Mouse (Mus musculus) c-Kit-positive CD71-positive TER-119-positive erythroid progenitor cells, embryonic 14.5 days (primary cell): ENCODE measurements at regions not wholly inside any gene's neighbourhood (a gene's known extent, or its start where the extent isn't known, plus 50 kb on each side); places are given as distances from the start of the nearest gene placed in this dataset.

Experiments used
- DNase-seq: peaks from one replicate; pipeline ENCODE4 v3.0.0-alpha.2; 2013; ENCODE audit warnings: low spot score

- DNase-seq, result no peak
These were observed 56.2 kb downstream of the Gm26897 start for GRCm38 (mm10) chr5:111789904-111790303.

GRCm38 (mm10) chr5:111790527-111790926 is 56.8 kb downstream of the Gm26897 start:
- no peak for DNase-seq

GRCm38 (mm10) chr5:111791089-111791561 is 57.4 kb downstream of the Gm26897 start:
- DNase-seq, result no peak

GRCm38 (mm10) chr5:111792746-111793145 is 59.0 kb downstream of the Gm26897 start:
- DNase-seq, result no peak

- DNase-seq, result no peak
These were observed 59.5 kb downstream of the Gm26897 start for GRCm38 (mm10) chr5:111793178-111793577.

- no peak for DNase-seq
These were observed 63.2 kb downstream of the Gm26897 start for GRCm38 (mm10) chr5:111796889-111797288.

- no peak for DNase-seq
These were observed 66.1 kb downstream of the Gm26897 start for GRCm38 (mm10) chr5:111799700-111800311.

- DNase-seq, result no peak
These were observed 66.8 kb downstream of the Gm26897 start for GRCm38 (mm10) chr5:111800511-111800910.

- no peak for DNase-seq
These were observed 67.3 kb downstream of the Gm26897 start for GRCm38 (mm10) chr5:111801051-111801450.

GRCm38 (mm10) chr5:111804542-111804941 is 70.8 kb downstream of the Gm26897 start:
- no peak for DNase-seq

- no peak for DNase-seq
These were observed 71.4 kb downstream of the Gm26897 start for GRCm38 (mm10) chr5:111805150-111805549.

- no peak for DNase-seq
These were observed 72.1 kb downstream of the Gm26897 start for GRCm38 (mm10) chr5:111805761-111806191.

- no peak for DNase-seq
These were observed 76.5 kb downstream of the Gm26897 start for GRCm38 (mm10) chr5:111810079-111810808.

- DNase-seq, result no peak
These were observed 78.9 kb downstream of the Gm26897 start for GRCm38 (mm10) chr5:111812581-111812980.

- no peak for DNase-seq
These were observed 79.5 kb downstream of the Gm26897 start for GRCm38 (mm10) chr5:111813090-111813753.

- DNase-seq, result no peak
These were observed 81.4 kb downstream of the Gm26897 start for GRCm38 (mm10) chr5:111814893-111815760.

- DNase-seq, result no peak
These were observed 87.2 kb downstream of the Gm26897 start for GRCm38 (mm10) chr5:111820963-111821362.

GRCm38 (mm10) chr5:111822882-111823281 is 89.2 kb downstream of the Gm26897 start:
- DNase-seq, result no peak

GRCm38 (mm10) chr5:111823420-111823819 is 89.7 kb downstream of the Gm26897 start:
- no peak for DNase-seq

GRCm38 (mm10) chr5:111823842-111824241 is 90.1 kb downstream of the Gm26897 start:
- DNase-seq, result no peak

- DNase-seq, result no peak
These were observed 90.9 kb downstream of the Gm26897 start for GRCm38 (mm10) chr5:111824600-111825130.

GRCm38 (mm10) chr5:111829891-111830290 is 96.2 kb downstream of the Gm26897 start:
- DNase-seq, result no peak
